Mouse (Mus musculus) limb, embryonic 11.5 days (tissue): ENCODE results near the gene Ubn1. TPM values are rescaled to one million over a fixed set of nuclear protein-coding genes. Genes with fewer than 3 reads are reported as not detected.

Source experiments
- ATAC-seq: fragments of 200-750 bp; cut with Nextera tagmentation; 2 replicates; pipeline ENCODE4 v1.8.0; 2017; ENCODE audit warnings: low read depth; ENCODE audit not compliant: insufficient number of reproducible peaks, low FRiP score, low TSS enrichment
- DNase-seq: peaks from one replicate; pipeline ENCODE4 v3.0.0-alpha.2; 2015; ENCODE audit warnings: low spot score
- H3K27ac ChIP-seq: fragments of 300-500 bp; sonication (generic); replicated peaks from 2 replicates; pipeline ENCODE4 v1.5.1; 2014; ENCODE audit warnings: low read depth, mild to moderate bottlenecking, low read length
- H3K27me3 ChIP-seq: fragments of 300-500 bp; sonication (generic); 2 replicates; pipeline ENCODE4 v1.6.1; 2014; ENCODE audit warnings: mild to moderate bottlenecking, low read length, mixed read lengths; ENCODE audit not compliant: control insufficient read depth, insufficient read depth
- H3K36me3 ChIP-seq: fragments of 300-500 bp; sonication (generic); 2 replicates; pipeline ENCODE4 v1.6.1; 2014; ENCODE audit warnings: mild to moderate bottlenecking, low read length, moderate library complexity, mixed read lengths; ENCODE audit not compliant: control insufficient read depth, insufficient read depth
- H3K4me1 ChIP-seq: fragments of 300-500 bp; sonication (generic); 2 replicates; pipeline ENCODE4 v1.6.1; 2014; ENCODE audit warnings: low read length, mixed read lengths; ENCODE audit not compliant: control insufficient read depth, insufficient read depth
- H3K4me2 ChIP-seq: fragments of 300-500 bp; sonication (generic); 2 replicates; pipeline ENCODE4 v1.6.1; 2014; ENCODE audit warnings: low read depth, mild to moderate bottlenecking, moderate library complexity; ENCODE audit not compliant: severe bottlenecking
- H3K4me3 ChIP-seq: fragments of 300-500 bp; sonication (generic); 2 replicates; pipeline ENCODE4 v1.5.1; 2014; ENCODE audit warnings: low read depth, low read length
- H3K9ac ChIP-seq: fragments of 300-500 bp; sonication (generic); 2 replicates; pipeline ENCODE4 v1.6.1; 2014; ENCODE audit warnings: mild to moderate bottlenecking, low read length
- H3K9me3 ChIP-seq: fragments of 300-500 bp; sonication (generic); 2 replicates; pipeline ENCODE4 v1.6.1; 2016; ENCODE audit warnings: low read length; ENCODE audit not compliant: control insufficient read depth
- WGBS: fragments of 180-500 bp; shearing (Covaris S2); extraction: QIAGEN DNeasy Blood & Tissue Kit; methylation state at CpG from one replicate; pipeline ENCODE4 v1.1.7; 2014; 5-methylcytosine and 5-hydroxymethylcytosine counted together
- polyA plus RNA-seq: library from polyadenylated mRNA; unstranded; fragments of >200 nt; fragmentation: Nextera tagmentation; extraction: Ambion mirVana; gene quantifications from 2 replicates; pipeline ENCODE4 v1.2.1, GENCODE M21; 2014

Ubn1 gene
- polyA plus RNA-seq, 1 experiment from 2014 or later, result 25.1 TPM

- Histone ChIP-seq H3K9ac (peak within 1 kb of the TSS; percentile 67), H3K36me3 (peaks cover 17% of the 10 kb centered on the region), H3K4me1 (peaks cover 9% of the 10 kb centered on the region), H3K4me3 (peak within 1 kb of the TSS; percentile 59), H3K27me3 (no peaks in the 10 kb centered on the region), H3K27ac (no peak within 1 kb of the TSS), H3K4me2 (peak within 1 kb of the TSS; percentile 71), H3K9me3 (no peaks in the 10 kb centered on the region)
- WGBS, result under 1% methylated on average over 62 of the region's 63 CpGs
- peak; percentile 100 for DNase-seq
- peak; percentile 99 for ATAC-seq
These were observed 36.6 kb upstream of the Ubn1 start, which contains the start of gene Rogdi for GRCm38 (mm10) chr16:5013054-5013838. Rogdi (minus strand) TSS chr16:5013553.

DNA sequence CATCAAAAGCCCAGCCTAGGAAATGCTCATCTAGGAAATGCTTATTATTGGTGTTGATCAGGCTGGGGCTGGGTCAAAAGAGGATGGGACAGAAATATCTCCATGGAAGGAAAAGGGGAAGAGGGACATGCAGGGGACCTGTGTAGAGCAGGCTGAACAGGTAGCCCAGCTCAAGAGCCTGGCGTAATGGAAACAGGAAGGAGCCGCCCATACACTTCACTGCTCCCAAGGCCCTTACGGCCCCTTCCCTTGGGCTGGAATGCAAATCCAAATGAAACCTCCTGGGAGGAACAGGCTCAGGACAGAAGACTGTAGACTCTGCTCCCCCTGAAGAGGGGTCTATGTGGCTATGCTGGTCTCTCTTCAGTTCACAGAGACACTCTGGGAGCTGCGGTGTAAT is 35.3 kb upstream of the Ubn1 start:
- DNase-seq (no peak), ATAC-seq (no peak)
- peaks cover 9% of the 10 kb centered on the region for H3K4me1 ChIP-seq
- H3K9me3 ChIP-seq, result no peaks in the 10 kb centered on the region
- WGBS, result 96% methylated on average over 4 of the region's 4 CpGs
- H3K4me2 ChIP-seq, result no peak overlapping the region
- no peak overlapping the region for H3K27ac ChIP-seq
- peaks cover 27% of the 10 kb centered on the region for H3K36me3 ChIP-seq
- H3K9ac ChIP-seq, result no peak overlapping the region
- no peak overlapping the region for H3K4me3 ChIP-seq
- no peaks in the 10 kb centered on the region for H3K27me3 ChIP-seq

DNA sequence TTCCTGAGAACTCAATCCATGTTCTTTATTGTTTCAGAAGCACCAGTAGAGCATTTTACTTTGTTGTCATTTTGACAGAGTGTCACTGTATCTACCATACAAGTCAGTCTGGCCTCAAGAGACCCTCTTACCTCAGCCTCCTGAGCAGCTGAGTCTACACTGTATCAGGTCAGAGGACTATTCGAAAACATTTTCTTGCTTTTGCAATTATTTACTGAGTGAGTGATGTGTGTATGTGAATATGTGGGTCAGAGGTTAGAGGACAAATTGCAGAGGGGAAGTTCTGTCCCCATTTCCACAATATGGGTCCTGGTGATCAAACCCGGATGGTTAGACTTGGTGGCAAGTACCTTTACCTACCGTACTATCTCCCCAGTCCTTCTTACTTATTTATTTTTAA is 25.8 kb upstream of the Ubn1 start:
- peaks cover 33% of the 10 kb centered on the region for H3K36me3 ChIP-seq
- WGBS, result 93% methylated on average over 3 of the region's 3 CpGs
- DNase-seq (no peak), ATAC-seq (no peak)
- no peak overlapping the region for H3K9ac ChIP-seq
- H3K4me3 ChIP-seq, result no peak overlapping the region
- H3K27ac ChIP-seq, result no peak overlapping the region
- H3K4me1 ChIP-seq, result no peaks in the 10 kb centered on the region
- H3K4me2 ChIP-seq, result no peak overlapping the region
- H3K27me3 ChIP-seq, result no peaks in the 10 kb centered on the region
- no peaks in the 10 kb centered on the region for H3K9me3 ChIP-seq

- DNase-seq, result no peak
- H3K36me3 ChIP-seq, result peaks cover 41% of the 10 kb centered on the region
These were observed 20.0 kb upstream of the Ubn1 start for GRCm38 (mm10) chr16:5029847-5030246.

DNA sequence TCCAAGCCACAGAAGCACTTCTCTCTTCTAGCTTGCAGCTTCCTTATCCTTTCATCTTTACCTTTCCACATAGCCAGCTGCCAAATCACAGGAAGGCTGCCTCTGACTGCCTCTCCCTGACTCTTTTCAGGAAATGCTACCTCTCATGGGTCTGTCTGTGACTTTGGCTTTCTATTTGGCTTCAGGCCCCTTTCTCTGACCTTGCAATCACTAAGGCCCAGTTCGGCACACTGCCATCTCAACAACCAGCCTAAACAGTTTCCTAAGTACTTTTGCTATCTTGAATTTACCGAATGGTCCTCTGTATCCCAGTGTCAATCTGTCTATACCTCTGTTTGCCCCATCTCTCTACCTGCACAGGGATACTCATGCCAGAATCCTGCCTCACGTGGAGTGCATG is 14.3 kb upstream of the Ubn1 start:
- Histone ChIP-seq H3K27ac (no peak overlapping the region), H3K4me3 (no peak overlapping the region), H3K9me3 (no peaks in the 10 kb centered on the region), H3K36me3 (peaks cover 48% of the 10 kb centered on the region), H3K4me2 (no peak overlapping the region), H3K4me1 (no peaks in the 10 kb centered on the region), H3K27me3 (no peaks in the 10 kb centered on the region), H3K9ac (no peak overlapping the region)
- no peak for ATAC-seq
- DNase-seq, result no peak
- WGBS, result 97% methylated on average over 3 of the region's 3 CpGs

More at GRCm38 (mm10) chr16:5029847-5030246, 20.0 kb upstream of the Ubn1 start:
- Histone ChIP-seq H3K9me3 (no peaks in the 10 kb centered on the region), H3K4me2 (no peak overlapping the region), H3K27me3 (no peaks in the 10 kb centered on the region), H3K9ac (no peak overlapping the region), H3K4me1 (no peaks in the 10 kb centered on the region), H3K4me3 (no peak overlapping the region), H3K27ac (no peak overlapping the region)
- ATAC-seq, result no peak
- 81% methylated on average over 2 of the region's 2 CpGs for WGBS

DNA sequence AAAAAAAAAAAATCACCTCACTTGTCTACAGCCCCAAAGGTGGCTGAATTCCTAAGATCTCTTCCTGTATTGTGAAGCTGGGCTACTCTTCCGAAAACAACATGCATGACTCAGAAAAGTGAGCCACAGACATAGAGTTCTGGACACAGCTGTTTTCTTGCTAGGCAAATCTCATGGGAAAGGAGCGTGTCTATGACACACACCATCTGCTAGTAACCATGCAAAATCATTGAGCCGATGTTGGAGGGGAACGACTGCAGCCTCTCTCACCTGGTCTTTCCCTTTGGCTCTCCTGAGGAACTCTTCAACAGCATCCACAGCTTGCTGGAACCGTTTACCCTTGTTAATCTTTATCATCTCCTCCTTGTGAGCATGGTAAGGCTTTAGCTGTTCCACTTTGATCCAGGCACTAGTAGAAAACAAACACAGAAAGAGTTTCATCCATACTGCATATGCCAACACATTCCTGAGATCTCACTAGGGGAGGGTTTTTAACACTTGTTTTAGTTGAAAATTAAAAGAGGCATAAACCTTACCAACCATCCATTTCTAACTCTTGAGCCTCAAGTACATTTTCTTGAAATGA is 13.1 kb upstream of the Ubn1 start:
- ATAC-seq (no peak), DNase-seq (no peak)
- Histone ChIP-seq H3K4me3 (no peak overlapping the region), H3K4me2 (no peak overlapping the region), H3K27ac (no peak overlapping the region), H3K4me1 (no peaks in the 10 kb centered on the region), H3K27me3 (no peaks in the 10 kb centered on the region), H3K9me3 (no peaks in the 10 kb centered on the region), H3K36me3 (peaks cover 44% of the 10 kb centered on the region), H3K9ac (no peak overlapping the region)
- 93% methylated on average over 5 of the region's 5 CpGs for WGBS

GRCm38 (mm10) chr16:5045322-5045721 is 4.5 kb upstream of the Ubn1 start:
- H3K27ac ChIP-seq, result no peak overlapping the region
- peaks cover 4% of the 10 kb centered on the region; the same call in 1 of the 2 replicates for H3K4me1 ChIP-seq
- H3K9me3 ChIP-seq, result no peaks in the 10 kb centered on the region
- no peak overlapping the region for H3K4me3 ChIP-seq
- no peak overlapping the region for H3K9ac ChIP-seq
- no peaks in the 10 kb centered on the region for H3K27me3 ChIP-seq
- ATAC-seq, result no peak
- no peak overlapping the region for H3K4me2 ChIP-seq
- WGBS, result 96% methylated on average over 3 of the region's 3 CpGs
- peaks cover 14% of the 10 kb centered on the region for H3K36me3 ChIP-seq
- no peak for DNase-seq

GRCm38 (mm10) chr16:5049182-5049773 is 579 bp upstream of the Ubn1 start:
- Histone ChIP-seq H3K9me3 (no peaks in the 10 kb centered on the region), H3K4me1 (peaks cover 4% of the 10 kb centered on the region; the same call in 1 of the 2 replicates), H3K4me2 (peak overlapping the region; percentile 86), H3K9ac (peak overlapping the region; percentile 92), H3K36me3 (peaks cover 9% of the 10 kb centered on the region), H3K27me3 (no peaks in the 10 kb centered on the region), H3K27ac (peak overlapping the region; percentile 65; the same call in 1 of the 2 replicates), H3K4me3 (peak overlapping the region; percentile 88)
- ATAC-seq (peak; percentile 53; the same call in 1 of the 2 replicates), DNase-seq (no peak)
- WGBS, result 0% methylated on average over 38 of the region's 38 CpGs
